Mouse (Mus musculus) cerebellum, adult 9-10 months (tissue): ENCODE measurements at regions not wholly inside any gene's neighbourhood (a gene's known extent, or its start where the extent isn't known, plus 50 kb on each side); places are given as distances from the start of the nearest gene placed in this dataset.

Source experiments
- DNase-seq: peaks from one replicate; pipeline ENCODE4 v3.0.0; 2022

DNA sequence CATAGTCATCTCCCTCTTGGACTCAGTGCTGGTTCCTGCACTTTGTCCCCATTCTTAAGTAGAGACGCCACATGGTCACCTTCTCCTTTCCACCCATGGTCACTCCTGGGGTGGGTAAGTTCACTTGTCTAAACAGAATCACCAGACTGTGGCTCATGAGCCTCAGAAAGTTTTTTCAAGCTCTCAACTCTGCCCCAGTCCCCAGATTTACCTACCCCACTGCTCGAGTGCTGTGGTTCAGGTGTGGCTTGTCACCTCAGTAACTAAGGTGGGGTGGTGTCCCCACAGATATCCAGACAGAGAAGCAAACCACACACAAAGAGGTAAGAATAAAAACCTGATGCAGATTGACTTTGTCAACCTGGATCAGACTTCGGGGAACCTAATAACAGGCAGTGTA is 87.6 kb downstream of the Rpl10-ps3 start:
- no peak for DNase-seq

DNA sequence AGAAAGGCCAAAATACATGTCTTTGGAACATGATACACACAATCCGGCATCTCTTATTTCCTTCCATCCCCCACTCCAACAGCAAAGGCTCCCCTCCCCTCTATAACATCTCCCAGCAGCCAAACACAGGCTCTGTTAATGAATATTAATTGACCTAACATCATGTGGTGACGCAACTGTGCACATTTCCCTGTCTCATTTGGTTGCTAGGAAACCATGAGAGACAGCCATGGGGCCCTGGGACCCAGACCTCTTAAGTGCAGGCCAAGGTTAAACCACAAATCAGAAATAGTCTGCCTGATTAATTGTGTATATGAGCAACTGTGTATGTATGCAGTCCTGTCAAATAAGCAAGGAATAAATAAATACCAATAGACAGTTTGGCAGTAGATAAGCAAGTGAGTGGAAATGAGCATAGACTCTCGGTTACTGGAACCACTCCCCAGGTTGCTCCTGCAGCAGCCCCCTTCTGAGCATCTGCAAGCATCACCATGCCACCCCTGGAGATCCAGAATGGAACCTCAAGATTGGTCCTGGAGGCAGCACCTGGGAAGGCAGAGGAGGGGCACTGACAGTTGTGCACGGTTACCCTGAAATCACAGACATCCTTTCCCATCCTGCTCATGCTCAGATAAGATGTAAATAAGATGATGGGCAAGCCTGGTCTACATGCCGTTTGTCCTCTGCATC is 99.6 kb downstream of the Rpl10-ps3 start:
- DNase-seq: no peak

DNA sequence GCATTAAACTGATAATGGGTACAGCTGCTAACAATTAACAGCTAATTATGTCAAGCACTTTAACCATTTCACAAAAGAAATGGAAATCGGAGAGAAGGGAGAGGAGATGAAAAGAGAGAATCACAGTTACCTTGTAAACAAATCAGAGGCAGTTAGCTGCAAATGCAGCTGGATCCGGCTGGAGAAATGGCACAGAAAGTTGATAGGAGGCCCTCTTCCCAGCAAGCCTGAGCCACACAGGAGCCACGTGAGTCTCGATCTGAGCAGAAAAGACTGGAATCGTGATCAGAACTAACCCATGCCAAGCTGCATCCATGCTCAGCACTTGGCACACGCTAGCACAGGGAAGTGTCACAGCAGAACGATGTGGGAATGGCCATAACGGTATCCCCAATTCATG is 103.8 kb downstream of the Rpl10-ps3 start:
- no peak for DNase-seq

DNA sequence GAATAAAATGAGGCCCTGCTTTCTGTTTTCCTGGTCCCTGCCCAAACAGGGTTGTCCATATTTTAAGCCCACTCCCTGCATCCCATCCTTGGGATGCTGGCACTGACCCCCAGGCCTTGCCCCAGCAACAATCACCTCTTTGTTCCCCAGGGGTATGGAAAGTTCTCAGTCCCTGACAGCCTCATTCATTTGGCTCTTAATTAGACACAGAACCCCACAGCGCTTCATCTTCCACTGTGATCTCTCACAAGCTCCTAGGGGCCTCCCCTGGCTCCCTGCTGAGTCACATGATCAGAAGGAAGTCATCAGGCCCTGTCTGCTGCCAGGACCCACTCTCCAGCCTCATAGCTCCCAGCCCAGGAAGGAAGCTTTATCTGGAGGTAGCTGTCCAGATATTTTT is 108.9 kb downstream of the Rpl10-ps3 start:
- peak; percentile 2 for DNase-seq

DNA sequence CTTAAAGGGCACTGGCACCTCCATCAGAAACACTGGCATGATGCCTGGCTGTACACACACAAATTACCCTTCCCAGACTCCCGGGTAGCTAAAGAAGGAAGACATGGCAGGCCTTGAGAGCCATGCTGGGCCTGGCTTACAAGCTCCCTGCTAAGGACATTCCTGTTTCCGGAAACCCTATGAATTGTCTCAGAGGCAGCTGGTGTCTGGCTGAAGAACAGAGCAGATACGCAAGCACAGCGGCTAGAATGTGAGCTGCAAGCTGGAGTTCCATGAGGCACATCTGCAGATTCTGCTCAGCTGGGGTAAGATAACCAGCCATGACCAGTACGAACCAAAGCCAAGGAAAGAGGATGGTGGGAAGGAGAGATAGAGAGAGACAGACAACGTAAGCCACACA is 110.1 kb downstream of the Rpl10-ps3 start:
- no peak for DNase-seq

DNA sequence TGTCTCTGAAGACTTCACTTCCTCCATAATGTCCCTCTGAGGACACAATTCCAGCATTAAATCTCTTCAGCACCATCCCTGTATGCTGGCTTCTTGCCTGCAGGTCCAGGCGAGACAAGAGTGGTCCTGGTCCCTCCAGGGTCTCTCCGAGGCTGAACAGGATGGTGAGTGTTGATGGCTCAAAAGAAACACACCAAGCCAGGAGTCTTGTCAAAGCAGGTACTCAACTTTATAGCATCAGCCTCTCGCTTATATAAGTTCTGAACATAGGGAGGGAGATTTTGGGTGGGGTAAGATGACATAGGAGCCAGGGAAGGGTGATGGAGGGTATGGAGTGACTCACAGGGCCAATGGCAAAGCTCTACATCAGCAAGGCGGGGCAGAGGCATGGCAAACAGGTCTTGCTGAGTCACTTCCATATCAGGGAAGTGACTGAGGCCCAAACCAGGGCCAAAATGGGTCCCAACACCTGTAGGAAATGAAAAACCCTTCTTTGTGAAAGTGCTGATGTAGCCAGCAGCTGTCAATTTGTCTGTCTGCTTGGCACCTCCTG is 111.7 kb downstream of the Rpl10-ps3 start:
- DNase-seq: no peak

DNA sequence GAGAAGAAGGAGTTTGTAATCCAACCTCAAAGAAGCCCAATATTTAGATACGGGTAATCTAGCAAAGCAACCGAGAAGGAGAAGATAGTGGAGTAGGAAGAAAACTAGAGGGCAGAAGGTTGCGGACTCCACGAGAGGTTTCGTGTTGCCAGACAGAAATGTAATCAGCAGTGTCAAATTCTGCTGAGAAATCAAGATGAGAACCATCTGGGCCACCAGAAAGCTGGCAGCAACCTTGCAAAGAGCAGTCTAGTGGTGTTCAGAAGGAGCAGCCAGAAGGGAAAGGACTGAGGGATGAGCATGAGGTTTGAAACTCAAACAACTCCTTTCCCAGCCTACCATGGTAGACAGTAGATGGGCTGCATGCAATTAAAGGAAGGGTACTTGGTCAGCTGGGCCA is 134.3 kb downstream of the Rpl10-ps3 start:
- no peak for DNase-seq

DNA sequence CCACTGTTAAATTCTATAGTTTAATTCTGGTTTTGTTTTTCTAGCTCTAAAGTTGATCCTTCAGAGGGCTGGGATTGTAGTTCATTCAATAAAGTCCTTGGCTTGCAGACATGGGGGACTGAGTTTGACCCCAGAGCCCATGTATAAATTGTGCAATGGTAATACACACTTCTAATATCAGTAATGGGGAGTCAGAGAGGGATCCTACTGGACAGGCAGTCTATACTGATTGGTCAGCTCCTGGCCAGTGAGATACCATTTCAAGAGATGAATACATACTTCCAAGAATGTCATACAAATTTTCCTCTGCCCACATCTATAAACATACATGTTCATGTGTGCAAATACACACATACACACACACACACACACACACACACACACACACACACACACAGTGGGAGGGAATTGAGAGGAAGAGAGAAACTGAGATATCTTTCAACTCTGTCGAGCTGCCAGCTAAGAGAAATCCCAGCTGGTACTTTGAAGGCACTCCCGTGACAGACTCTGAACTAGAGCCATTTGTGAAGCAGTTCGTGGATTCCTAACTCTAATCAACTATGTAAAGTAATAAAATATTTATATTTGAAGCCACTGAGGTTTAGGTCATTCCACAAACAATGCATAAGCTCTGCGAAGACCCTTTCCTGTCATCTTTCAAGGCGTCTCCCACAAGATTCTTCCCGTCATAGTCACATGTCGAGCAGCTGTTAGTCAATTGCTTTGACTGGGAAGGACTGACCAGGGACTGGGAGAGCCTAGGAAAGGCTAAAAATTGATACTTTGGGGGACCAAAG is 145.1 kb downstream of the Rpl10-ps3 start:
- no peak for DNase-seq

DNA sequence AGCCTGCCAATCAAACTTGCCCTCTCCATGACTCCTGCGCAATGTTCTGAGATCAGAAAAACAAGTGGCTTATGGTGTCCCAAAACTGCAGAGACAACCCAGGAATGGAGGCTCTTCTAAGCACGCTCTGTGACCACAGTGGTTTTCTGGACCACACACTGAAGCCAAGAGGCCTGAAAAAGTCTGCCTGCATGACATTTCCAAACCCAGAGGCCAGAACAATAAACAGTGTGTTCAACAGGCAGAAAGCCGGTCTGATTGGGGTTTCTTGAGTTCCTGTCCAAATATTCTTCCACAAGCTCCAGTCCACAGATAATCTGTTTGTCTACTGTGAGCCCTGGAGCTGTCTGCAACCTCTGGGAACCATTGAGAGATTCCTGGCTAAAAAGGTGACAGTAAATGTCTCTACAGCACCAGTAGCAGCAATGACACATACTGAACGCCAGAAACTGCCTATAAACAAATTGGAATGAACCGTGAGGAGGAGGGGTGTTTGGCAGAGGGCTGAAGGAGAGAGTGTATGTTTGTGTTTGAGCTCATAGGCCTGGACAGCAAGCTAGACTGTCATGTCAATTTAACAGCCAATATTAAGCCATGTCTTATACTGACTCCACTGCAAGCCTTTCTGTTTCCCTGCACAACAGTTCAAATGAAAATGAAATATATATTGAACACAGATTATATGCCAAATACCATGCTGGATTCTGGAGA is 152.2 kb downstream of the Rpl10-ps3 start:
- DNase-seq: no peak

DNA sequence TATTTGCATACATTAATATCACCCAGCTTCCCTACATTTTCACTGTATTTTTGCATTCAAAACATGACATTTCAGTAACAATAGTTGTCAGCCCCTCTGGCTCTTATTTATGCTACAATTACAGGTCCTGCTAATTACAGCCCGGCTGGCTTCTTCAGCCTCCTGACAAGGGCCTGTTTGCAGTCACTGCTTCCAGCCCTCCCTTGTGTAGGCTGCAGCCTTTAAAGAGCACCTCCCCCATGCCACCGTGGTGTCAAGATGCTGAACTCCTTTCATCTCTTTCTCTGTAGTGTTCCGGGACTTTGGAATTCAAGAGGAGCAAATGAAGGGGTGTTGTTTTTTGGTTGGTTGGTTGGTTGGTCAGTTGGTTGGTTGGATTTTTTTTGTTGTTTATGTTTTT is 153.6 kb downstream of the Rpl10-ps3 start:
- no peak for DNase-seq

DNA sequence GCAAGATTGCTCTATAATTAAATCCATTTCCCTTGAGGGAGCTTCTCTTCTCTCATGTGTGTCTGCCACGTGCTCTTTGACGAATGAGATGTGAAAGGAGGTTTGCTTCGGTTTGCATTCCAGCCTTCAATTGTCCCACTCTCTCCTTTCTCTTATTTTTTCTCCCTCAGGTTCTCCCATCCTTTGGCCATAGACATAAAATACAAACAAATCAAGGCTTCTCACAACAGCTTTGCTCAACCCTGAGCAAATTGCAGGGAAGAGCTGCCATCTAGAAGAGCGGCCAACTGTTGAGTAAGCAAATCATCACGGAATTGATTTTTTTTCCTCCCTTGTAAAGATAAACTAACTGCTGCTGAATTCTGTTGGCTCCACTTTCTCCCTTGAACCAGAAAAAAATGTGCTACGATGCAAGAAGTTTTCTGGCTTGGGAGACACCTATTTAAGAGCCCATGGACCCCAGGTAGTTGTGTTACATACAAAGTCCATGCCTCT is 156.1 kb downstream of the Rpl10-ps3 start:
- no peak for DNase-seq

DNA sequence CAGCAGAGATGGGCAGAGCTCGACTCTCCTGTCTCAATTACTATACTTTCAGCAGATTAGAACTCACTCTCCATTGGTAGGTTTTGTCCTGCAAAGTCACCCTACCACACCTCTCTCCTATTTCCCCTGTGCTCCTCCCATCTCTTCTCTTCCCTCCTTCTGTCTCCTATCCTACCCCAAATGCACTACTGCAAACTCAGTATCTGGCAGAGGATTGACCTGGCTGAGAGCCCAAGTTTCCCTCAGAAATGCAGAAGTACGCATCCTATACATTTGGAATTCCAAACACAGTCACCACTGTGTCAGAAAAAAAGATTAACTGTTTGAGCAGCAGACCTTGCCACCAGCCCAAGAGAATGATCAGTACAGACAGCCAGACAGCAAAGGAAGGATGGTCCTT is 163.4 kb downstream of the Rpl10-ps3 start:
- DNase-seq: no peak

DNA sequence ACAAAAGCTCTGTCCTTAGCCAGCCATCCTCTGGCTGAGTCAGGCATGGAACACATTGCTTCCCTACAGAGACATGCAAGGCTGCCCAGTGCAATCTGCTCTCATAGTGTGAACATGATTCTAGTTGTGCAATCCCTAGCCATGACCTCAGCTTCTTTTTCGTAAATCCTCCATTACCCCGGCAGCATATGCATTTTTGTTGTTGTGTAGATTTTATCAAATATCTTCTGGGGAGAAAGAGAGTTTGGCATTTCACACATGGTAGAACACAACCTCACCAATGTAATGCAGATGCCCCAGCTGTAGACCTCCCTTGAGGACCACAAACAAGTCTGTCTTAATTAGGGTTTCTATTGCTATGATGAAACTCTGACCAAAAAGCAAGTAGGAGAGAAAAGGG is 168.6 kb downstream of the Rpl10-ps3 start:
- DNase-seq: no peak

DNA sequence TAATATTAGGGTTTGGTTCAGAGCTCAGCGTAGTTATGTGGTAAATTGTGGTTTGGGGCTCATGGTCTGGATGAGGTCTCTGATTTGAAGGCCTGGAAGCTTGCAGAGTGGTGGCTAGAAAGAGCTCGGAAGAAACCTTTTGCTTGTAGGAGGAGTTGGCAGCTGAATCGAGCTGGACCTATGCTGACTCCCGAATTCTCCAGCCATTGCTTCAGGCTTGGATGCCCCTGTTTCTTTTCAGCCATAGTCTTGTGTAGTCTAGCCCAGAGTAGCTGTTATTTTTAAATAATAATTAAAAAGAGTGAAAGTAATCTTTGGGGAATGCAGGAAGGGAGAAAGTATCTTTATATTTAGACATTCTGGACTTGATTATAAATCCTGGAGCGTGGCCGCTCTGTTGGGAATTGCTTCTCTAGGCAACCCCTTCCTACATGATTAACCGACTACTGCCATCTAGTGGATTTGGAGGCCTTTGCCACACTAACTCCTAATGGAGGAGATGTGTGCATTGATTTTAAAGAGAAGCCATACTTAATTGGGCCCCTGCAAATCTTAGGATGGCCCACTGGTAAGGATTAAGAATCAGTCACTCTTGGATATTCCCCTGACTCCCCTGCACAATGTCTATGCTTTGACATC is 172.8 kb downstream of the Rpl10-ps3 start:
- peak; percentile 87 for DNase-seq

DNA sequence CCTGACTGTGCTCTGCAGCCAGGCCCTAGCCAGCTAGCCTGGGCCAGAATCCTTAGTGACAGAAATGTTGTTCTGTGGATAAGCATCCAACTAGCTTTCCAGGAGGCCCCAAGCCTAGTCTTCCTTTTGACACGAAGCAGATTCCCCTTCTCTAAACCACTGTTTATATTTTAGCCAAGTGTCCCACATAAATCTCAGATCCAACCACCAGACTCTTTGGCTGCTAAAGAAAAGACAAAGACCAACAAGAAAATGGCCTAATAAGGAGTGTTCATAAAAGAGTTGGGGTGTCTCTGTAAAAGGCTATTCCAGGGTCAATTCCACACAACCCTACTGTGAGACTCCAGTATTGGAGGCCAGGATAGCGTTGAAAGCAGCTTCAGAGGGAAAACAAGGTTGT is 173.6 kb downstream of the Rpl10-ps3 start:
- no peak for DNase-seq

DNA sequence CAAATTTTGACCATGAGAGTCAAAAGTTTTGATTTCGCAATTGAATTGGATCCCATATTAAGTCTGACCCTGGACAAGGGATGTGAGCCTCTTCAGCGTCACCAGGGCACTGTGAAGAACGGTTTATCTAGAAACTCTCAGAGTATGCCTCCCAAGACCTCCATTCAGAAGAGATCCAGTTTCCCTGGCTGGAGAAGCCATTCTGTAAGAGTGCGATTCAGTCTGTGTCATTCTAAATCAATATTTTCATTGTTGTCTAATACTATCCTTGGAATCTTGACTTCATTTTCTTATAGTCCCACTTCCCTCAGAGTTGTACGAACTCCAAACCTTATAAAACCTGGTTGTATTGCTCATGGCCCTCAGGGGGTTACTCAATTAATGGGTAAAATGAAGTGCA is 174.1 kb downstream of the Rpl10-ps3 start:
- no peak for DNase-seq

DNA sequence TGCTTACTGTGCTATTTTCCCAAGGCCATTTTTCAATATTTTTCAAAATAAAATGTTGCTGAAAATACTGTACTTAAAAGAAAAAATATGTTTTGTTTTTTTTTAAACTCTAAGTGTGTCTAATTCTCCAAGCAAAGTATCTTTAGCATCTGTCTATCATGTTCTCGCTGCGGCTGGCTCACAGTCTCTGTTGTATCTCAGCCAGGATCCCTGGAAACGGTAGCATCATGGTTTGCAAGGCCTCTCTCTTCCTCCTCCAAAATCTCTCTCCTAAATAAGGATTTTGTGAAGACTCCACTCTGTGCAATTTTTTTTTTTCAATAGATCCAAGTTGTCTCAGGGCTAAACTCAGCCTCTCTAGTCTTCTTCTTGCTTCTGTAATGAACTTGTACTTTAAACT is 190.2 kb downstream of the Rpl10-ps3 start:
- DNase-seq: no peak

DNA sequence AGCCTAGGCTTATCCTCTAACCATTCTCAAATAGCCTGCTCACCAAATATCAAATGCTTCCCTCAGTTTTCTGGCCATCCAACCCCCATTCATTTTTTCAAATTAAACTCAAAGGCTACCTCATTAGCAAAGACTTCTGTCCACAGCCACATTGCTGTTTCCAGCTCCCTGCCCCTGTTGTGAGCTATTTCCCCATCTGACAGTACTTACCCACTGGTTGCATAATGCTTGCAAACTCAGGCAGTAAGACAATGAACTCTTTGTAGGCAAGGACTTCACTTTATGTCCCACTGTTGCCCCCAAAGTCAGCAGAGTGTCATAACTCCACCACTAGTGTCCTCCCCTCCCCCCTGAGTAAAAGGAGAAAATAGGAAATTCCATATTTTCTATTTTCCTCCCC is 194.7 kb downstream of the Rpl10-ps3 start:
- DNase-seq: no peak

DNA sequence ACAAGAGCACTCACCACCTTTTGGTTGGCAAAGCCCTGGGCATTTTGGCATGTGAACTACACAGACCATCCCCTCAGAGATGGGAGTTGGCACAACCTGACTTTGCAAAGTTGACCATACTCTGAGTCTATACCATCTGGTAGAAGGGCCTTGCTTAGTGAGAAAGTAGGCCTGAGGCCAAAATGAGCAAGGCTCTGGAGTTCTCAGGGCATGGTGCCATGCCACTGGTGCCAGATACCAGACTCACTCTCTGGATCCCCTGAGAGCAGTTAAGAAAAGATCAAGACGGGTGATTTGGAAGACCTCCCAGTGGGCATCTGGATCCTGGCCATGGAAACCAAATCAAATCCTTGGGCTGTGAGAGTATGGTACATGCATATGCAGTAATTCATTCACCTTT is 202.0 kb downstream of the Rpl10-ps3 start:
- peak; percentile 7 for DNase-seq

DNA sequence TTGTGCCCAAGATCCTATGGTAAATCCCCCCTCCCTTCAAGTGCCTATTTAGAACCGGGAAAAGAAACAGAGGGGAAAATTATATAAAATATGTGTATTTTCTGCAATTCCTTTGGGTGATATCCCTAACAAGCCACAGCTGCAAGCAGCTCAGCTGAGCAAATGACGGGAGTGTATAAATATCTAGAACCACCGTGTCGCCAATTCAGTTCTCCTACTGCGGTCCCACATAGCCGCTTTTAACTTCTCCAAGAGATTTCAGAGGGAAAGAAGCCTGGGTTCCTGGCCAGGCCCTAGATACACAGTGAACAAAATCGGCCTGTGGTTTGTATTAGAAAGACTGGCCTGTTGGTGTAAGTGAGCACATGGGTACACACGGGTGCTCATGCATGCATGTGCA is 202.7 kb downstream of the Rpl10-ps3 start:
- DNase-seq: no peak

DNA sequence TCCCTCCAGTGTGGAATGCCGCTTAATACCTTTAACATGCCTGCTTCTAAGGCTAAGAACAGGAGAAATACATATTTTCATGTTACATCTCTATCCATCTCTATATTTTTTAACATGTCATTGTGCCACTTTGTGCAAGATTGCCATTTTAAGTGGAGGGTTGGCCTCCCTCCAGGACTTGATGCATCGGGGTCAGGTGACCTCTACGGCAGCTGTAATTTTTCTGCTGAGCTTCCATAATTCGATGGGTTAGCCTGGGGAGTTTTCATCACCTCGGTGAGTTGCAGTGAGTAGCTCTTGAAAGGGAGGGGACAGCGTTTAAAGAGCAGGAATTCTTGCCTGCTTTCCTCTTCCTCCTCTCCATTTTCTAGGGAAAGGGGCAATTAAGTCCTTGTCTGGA is 203.6 kb downstream of the Rpl10-ps3 start:
- DNase-seq: no peak

DNA sequence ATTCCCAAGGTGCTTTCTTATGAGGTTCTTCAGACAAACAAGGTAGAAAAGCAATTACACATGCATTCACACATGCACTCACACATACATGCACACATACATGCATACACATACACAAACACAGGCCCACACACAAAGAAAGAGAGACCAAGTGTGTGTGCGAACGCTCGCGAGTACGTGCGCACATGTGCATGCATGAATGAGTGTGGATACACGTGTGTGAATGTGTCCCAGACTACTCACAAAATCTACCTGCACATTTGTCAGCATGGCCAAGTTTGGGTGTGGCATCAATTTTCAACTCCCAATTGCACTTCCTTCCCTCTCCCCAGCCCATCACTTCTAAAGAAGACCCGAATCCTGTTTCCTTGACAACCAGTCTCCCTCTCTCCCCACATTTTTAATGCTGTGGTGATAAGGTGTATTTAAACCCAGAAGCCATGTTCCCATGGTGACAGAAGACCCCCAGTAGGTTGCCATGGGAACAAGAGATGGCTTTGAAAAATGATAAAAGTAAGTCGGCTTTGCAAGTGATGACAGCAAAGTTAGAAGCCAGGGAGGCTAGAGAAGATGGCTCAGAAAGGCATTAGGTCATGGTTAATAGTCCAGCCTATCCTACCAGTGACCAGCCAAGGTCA is 206.3 kb downstream of the Rpl10-ps3 start:
- no peak for DNase-seq

DNA sequence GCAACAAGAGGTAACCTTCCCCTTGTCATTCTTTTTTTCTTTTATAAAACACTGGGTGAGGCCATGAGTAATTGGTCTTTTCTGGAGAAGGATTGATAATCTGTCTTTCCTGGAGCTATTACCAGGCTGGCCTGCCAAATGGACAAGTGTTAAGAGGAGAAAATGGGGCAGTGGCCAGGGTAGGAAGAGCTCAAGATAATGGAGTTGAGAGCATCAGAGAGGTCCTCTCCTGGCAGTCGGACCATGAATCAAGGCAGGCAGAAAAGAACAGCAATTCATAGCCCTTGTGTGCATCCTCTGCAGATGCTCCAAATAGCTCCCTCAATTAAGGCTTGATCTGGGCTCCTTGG is 208.2 kb downstream of the Rpl10-ps3 start:
- DNase-seq: no peak
